Mouse (Mus musculus): ENCODE measurements around the gene Arel1.
A peak's percentile ranks its signal among the peaks of the same experiment; 100 is the strongest.

Arel1 gene

GRCm38 (mm10) chr12:84911640-84912039 lies 59.1 kb downstream of the Arel1 start:
- ATAC-seq (ENCODE audit: insufficient number of reproducible peaks, low FRiP score, low TSS enrichment): no peak

GRCm38 (mm10) chr12:84910066-84910465 lies 60.6 kb downstream of the Arel1 start:
- 0 out of 2 replicates have a peak, but pooled peaks have one; percentile 38 for ATAC-seq (ENCODE audit: insufficient number of reproducible peaks, low FRiP score, low TSS enrichment)

- peak; percentile 85 for ATAC-seq (ENCODE audit: insufficient number of reproducible peaks, low FRiP score, low TSS enrichment)
These were observed 62.8 kb downstream of the Arel1 start for GRCm38 (mm10) chr12:84907627-84908480.

GRCm38 (mm10) chr12:84907024-84907626 lies 63.6 kb downstream of the Arel1 start:
- ATAC-seq (ENCODE audit: insufficient number of reproducible peaks, low FRiP score, low TSS enrichment): no peak

- ATAC-seq (ENCODE audit: insufficient number of reproducible peaks, low FRiP score, low TSS enrichment): no peak
These were observed 66.3 kb downstream of the Arel1 start for GRCm38 (mm10) chr12:84904399-84904798.

GRCm38 (mm10) chr12:84900317-84900716 lies 70.4 kb downstream of the Arel1 start:
- ATAC-seq (ENCODE audit: insufficient number of reproducible peaks, low FRiP score, low TSS enrichment): no peak

- ATAC-seq (ENCODE audit: insufficient number of reproducible peaks, low FRiP score, low TSS enrichment): no peak
These were observed 73.4 kb downstream of the Arel1 start for GRCm38 (mm10) chr12:84897322-84897721.

GRCm38 (mm10) chr12:84896235-84896634 lies 74.5 kb downstream of the Arel1 start:
- no peak for ATAC-seq (ENCODE audit: insufficient number of reproducible peaks, low FRiP score, low TSS enrichment)

GRCm38 (mm10) chr12:84893648-84894628 lies 76.8 kb downstream of the Arel1 start:
- no peak for ATAC-seq (ENCODE audit: insufficient number of reproducible peaks, low FRiP score, low TSS enrichment)

GRCm38 (mm10) chr12:84890289-84890688 lies 80.4 kb downstream of the Arel1 start:
- no peak for ATAC-seq (ENCODE audit: insufficient number of reproducible peaks, low FRiP score, low TSS enrichment)

GRCm38 (mm10) chr12:84885107-84885876 lies 85.4 kb downstream of the Arel1 start:
- no peak for ATAC-seq (ENCODE audit: insufficient number of reproducible peaks, low FRiP score, low TSS enrichment)

GRCm38 (mm10) chr12:84884423-84885076 lies 86.2 kb downstream of the Arel1 start:
- ATAC-seq (ENCODE audit: insufficient number of reproducible peaks, low FRiP score, low TSS enrichment): no peak

- ATAC-seq (ENCODE audit: insufficient number of reproducible peaks, low FRiP score, low TSS enrichment): no peak
These were observed 87.9 kb downstream of the Arel1 start for GRCm38 (mm10) chr12:84882796-84883195.

GRCm38 (mm10) chr12:84880091-84880490 lies 90.6 kb downstream of the Arel1 start:
- peak; percentile 45; the same call in 1 of the 2 replicates for ATAC-seq (ENCODE audit: insufficient number of reproducible peaks, low FRiP score, low TSS enrichment)

GRCm38 (mm10) chr12:84876481-84877121 lies 94.1 kb downstream of the Arel1 start, which contains the start of gene Ltbp2:
Ltbp2 (minus strand) TSS chr12:84876532.
- ATAC-seq (ENCODE audit: insufficient number of reproducible peaks, low FRiP score, low TSS enrichment): peak; percentile 64

- ATAC-seq (ENCODE audit: insufficient number of reproducible peaks, low FRiP score, low TSS enrichment): no peak
These were observed 94.8 kb downstream of the Arel1 start for GRCm38 (mm10) chr12:84875761-84876480.

- ATAC-seq (ENCODE audit: insufficient number of reproducible peaks, low FRiP score, low TSS enrichment): no peak
These were observed 97.3 kb downstream of the Arel1 start for GRCm38 (mm10) chr12:84873434-84873833.

GRCm38 (mm10) chr12:84872310-84872709 lies 98.4 kb downstream of the Arel1 start:
- ATAC-seq (ENCODE audit: insufficient number of reproducible peaks, low FRiP score, low TSS enrichment): no peak

All from cerebellum, adult (tissue).